Mouse (Mus musculus) G1E (cell line): Measurements from ENCODE around the gene Atf7ip2.

ENCODE experiments used
- CTCF ChIP-seq: IDR thresholded peaks from 2 replicates; pipeline ENCODE4 v1.5.1; 2012; ENCODE audit warnings: low read depth, low read length, inconsistent platforms, mixed read lengths
- GATA1 ChIP-seq: IDR thresholded peaks from 2 replicates; pipeline ENCODE4 v1.6.1; 2012; ENCODE audit warnings: borderline replicate concordance, low read length, inconsistent platforms, mixed read lengths
- POLR2AphosphoS5 ChIP-seq: IDR thresholded peaks from 2 replicates; pipeline ENCODE4 v1.6.1; 2012; ENCODE audit warnings: low read depth, low read length, inconsistent platforms; ENCODE audit not compliant: insufficient replicate concordance

- TF ChIP-seq CTCF (no peak), POLR2AphosphoS5 (no peak), GATA1 (no peak)
These were observed 44.1 kb downstream of the Atf7ip2 start for GRCm38 (mm10) chr16:10236601-10237000.
